Mouse (Mus musculus) testis, postnatal 10 days (tissue): ENCODE data around the gene Smarcc2.

ENCODE experiments used
- DNase-seq: peaks from one replicate; pipeline ENCODE4 v3.0.0; 2021; ENCODE audit warnings: low spot score

The Smarcc2 gene

GRCm38 (mm10) chr10:128516677-128517076 is 57.6 kb downstream of the Smarcc2 start:
- no peak for DNase-seq

GRCm38 (mm10) chr10:128518833-128519232 is 59.8 kb downstream of the Smarcc2 start:
- peak; percentile 63 for DNase-seq

GRCm38 (mm10) chr10:128520591-128520990 is 61.5 kb downstream of the Smarcc2 start:
- no peak for DNase-seq

- no peak for DNase-seq
Observed at GRCm38 (mm10) chr10:128522351-128522750, 63.3 kb downstream of the Smarcc2 start.

GRCm38 (mm10) chr10:128524111-128524731 is 65.2 kb downstream of the Smarcc2 start:
- DNase-seq = no peak

GRCm38 (mm10) chr10:128524732-128525662 is 65.9 kb downstream of the Smarcc2 start:
- DNase-seq = peak; percentile 74

GRCm38 (mm10) chr10:128525671-128526308 is 66.7 kb downstream of the Smarcc2 start, which contains the start of gene Esyt1:
Gene Esyt1 (minus strand): TSS chr10:128525871.
- peak; percentile 90 for DNase-seq

- no peak for DNase-seq
Observed at GRCm38 (mm10) chr10:128526366-128527356, 67.6 kb downstream of the Smarcc2 start.

GRCm38 (mm10) chr10:128535206-128535605 is 76.2 kb downstream of the Smarcc2 start:
- no peak for DNase-seq

GRCm38 (mm10) chr10:128535624-128536265 is 76.7 kb downstream of the Smarcc2 start:
- no peak for DNase-seq

- DNase-seq = peak; percentile 84
Observed at GRCm38 (mm10) chr10:128536266-128536940, 77.4 kb downstream of the Smarcc2 start.

- DNase-seq = no peak
Observed at GRCm38 (mm10) chr10:128538340-128538870, 79.4 kb downstream of the Smarcc2 start.
